Mouse (Mus musculus) neural tube, embryonic 15.5 days (tissue): ENCODE measurements around the gene Cyth1. TPM values are rescaled to one million over a fixed set of nuclear protein-coding genes. Genes with fewer than 3 reads are reported as not detected.
A peak's percentile ranks its signal among the peaks of the same experiment; 100 is the strongest.

ENCODE experiments used
- ATAC-seq: fragments of 200-750 bp; cut with Nextera tagmentation; 2 replicates; pipeline ENCODE4 v1.8.0; 2017; ENCODE audit warnings: mild to moderate bottlenecking, moderate TSS enrichment, moderate library complexity; ENCODE audit not compliant: low FRiP score
- H3K27ac ChIP-seq: fragments of 300-500 bp; sonication (generic); replicated peaks from 2 replicates; pipeline ENCODE4 v1.5.1; 2015; ENCODE audit warnings: mild to moderate bottlenecking, inconsistent platforms
- H3K27me3 ChIP-seq: fragments of 300-500 bp; sonication (generic); replicated peaks from 2 replicates; pipeline ENCODE4 v1.6.1; 2015; ENCODE audit warnings: inconsistent platforms
- H3K36me3 ChIP-seq: fragments of 300-500 bp; sonication (generic); 2 replicates; pipeline ENCODE4 v1.6.1; 2015; ENCODE audit warnings: inconsistent platforms
- H3K4me1 ChIP-seq: fragments of 300-500 bp; sonication (generic); 2 replicates; pipeline ENCODE4 v1.6.1; 2015; ENCODE audit warnings: inconsistent platforms
- H3K4me2 ChIP-seq: fragments of 300-500 bp; sonication (generic); 2 replicates; pipeline ENCODE4 v1.6.1; 2015; ENCODE audit warnings: inconsistent platforms, mild to moderate bottlenecking, moderate library complexity
- H3K4me3 ChIP-seq: fragments of 300-500 bp; sonication (generic); replicated peaks from 2 replicates; pipeline ENCODE4 v1.5.1; 2015; ENCODE audit warnings: mild to moderate bottlenecking, inconsistent platforms
- H3K9ac ChIP-seq: fragments of 300-500 bp; sonication (generic); replicated peaks from 2 replicates; pipeline ENCODE4 v1.6.1; 2015; ENCODE audit warnings: mild to moderate bottlenecking, inconsistent platforms
- H3K9me3 ChIP-seq: fragments of 300-500 bp; sonication (generic); replicated peaks from 2 replicates; pipeline ENCODE4 v1.6.1; 2016; ENCODE audit warnings: inconsistent platforms
- WGBS: fragments of 180-500 bp; shearing (Covaris S2); methylation state at CpG from one replicate; pipeline ENCODE4 v1.1.7; 2015; ENCODE audit warnings: mixed read lengths; 5-methylcytosine and 5-hydroxymethylcytosine counted together
- polyA plus RNA-seq: library from polyadenylated mRNA; unstranded; fragments of >200 nt; fragmentation: Nextera tagmentation; extraction: Ambion mirVana; gene quantifications from 2 replicates; pipeline ENCODE4 v1.2.1, GENCODE M21; 2015

Cyth1 gene
- 22.5 and 24.8 TPM in 2 replicates for polyA plus RNA-seq

DNA sequence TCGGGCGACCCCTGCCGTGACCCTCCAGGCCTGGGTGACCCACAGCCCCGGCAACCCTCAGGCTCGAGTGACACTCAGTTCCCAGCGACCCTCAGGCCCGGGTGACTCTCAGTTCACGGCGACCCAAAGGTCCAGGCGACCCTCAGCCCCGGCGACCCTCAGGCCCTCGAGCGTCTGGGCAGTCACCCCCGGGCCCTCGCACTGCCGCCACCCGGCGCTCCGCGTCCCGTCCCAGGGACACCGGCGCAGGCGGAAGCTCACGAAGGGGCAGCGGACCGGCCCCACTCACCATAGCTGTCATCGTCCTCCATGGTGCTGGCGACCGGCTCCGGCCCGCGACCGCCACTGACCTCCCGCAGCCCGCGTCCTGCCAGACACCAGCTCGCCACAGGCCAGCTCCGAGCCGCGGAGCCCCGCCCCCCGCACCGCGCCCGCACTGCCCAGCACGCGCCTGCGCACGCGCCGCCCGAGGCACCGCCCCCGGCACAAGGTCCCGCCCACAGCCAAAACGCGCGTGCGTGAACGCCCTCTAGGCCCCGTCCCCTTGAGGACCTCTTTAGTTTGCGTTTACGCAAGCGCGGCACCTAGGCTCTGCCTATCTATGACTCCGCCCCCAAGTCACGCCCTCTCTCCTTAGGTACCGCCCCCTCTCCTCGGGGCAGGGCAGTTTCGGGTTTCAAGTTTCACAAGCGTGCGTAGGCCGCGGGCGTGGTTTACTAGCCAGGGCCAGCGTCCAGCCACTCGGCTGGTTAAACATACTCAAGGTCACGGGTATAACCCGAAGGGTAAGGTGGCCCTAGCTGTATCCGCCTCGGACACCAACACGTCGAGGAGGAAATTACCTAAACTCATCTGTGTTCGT, at the start of gene Cyth1:
Gene Cyth1, minus strand, starts transcription at position 443 of the 862 bp plus-strand sequence.
- no peaks in the 10 kb centered on the region for H3K9me3 ChIP-seq
- H3K36me3 ChIP-seq = no peaks in the 10 kb centered on the region
- H3K9ac ChIP-seq = peak within 1 kb of the TSS; percentile 79
- no peaks in the 10 kb centered on the region for H3K27me3 ChIP-seq
- H3K4me3 ChIP-seq = peak within 1 kb of the TSS; percentile 85
- ATAC-seq = peak; percentile 95
- peak within 1 kb of the TSS; percentile 81 for H3K27ac ChIP-seq
- peaks cover 28% of the 10 kb centered on the region for H3K4me1 ChIP-seq
- under 1% methylated on average over 84 of the region's 86 CpGs for WGBS
- peak within 1 kb of the TSS; percentile 88 for H3K4me2 ChIP-seq

DNA sequence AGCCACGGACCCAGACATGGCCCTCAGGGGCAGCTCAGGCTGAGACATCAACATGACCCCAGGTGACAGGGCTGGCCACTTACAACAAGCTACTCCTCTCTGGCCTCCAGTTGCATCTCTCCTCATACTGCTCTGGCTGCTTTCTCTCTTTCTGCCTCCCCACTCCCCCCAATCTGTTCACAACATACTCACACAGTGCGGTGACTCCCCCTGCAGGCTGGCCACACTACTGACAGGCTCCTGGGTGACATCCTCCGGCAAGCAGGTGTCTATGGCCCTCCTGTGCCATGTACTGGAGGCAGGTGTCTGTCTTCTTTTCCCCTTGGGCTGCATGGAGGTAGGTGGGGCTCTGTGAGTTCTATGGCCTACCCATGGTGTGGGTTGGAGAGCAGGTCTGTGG, 49.6 kb upstream of the Cyth1 start:
- WGBS = 85% methylated on average over 3 of the region's 3 CpGs

DNA sequence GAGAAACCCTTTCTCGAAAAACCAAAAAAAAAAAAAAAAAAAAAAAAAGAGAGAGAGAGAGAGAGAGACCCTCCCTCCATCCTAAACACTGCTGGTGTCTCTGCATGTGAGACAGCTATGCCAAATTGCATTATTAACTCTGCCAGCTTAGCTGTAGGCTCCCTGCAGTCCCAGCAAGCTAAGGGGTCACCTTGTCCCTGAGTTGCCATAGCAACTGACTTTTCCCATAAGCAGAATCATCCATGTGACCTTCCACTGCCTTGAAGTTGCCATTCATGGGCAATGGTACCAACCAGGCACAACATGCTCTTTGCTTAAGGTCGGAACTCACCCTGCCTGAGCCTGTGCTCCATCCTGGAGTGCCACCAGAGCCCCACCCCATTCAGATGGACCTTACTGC, 46.6 kb upstream of the Cyth1 start:
- WGBS = 95% methylated on average over 2 of the region's 2 CpGs
- Histone ChIP-seq H3K4me3 (no peak overlapping the region), H3K36me3 (no peaks in the 10 kb centered on the region), H3K9me3 (no peaks in the 10 kb centered on the region), H3K4me1 (peaks cover 9% of the 10 kb centered on the region; the same call in 1 of the 2 replicates), H3K9ac (no peak overlapping the region), H3K4me2 (no peak overlapping the region), H3K27ac (no peak overlapping the region), H3K27me3 (no peaks in the 10 kb centered on the region)
- ATAC-seq = no peak

More for the DNA sequence above, 49.6 kb upstream of the Cyth1 start:
- H3K9me3 ChIP-seq = no peaks in the 10 kb centered on the region
- no peaks in the 10 kb centered on the region for H3K4me1 ChIP-seq
- ATAC-seq = no peak
- H3K4me3 ChIP-seq = no peak overlapping the region
- no peak overlapping the region for H3K4me2 ChIP-seq
- no peaks in the 10 kb centered on the region for H3K27me3 ChIP-seq
- H3K36me3 ChIP-seq = peaks cover 12% of the 10 kb centered on the region; the same call in 1 of the 2 replicates
- H3K9ac ChIP-seq = no peak overlapping the region
- H3K27ac ChIP-seq = no peak overlapping the region

DNA sequence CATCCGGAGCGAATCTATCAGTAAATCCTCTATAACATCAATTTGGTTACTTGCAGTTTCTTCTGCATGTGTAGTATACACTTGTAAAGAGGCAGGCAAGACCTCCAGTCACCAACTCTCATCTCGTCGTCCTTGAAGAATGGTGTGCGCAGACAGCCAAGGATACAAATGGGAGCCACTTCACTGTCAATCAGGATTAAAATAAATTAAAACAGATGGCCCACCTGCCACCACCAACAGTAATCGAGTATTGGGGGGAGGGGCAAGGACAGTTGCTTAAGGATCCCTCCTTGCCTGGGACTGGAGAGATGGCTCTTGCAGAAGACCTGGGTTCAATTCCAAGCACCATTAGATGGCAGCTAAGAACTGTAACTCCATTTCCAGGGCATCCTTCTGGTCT, 44.3 kb upstream of the Cyth1 start:
- H3K36me3 ChIP-seq = no peaks in the 10 kb centered on the region
- H3K4me1 ChIP-seq = peaks cover 25% of the 10 kb centered on the region
- no peaks in the 10 kb centered on the region for H3K9me3 ChIP-seq
- WGBS = 79% methylated on average over 6 of the region's 6 CpGs
- H3K4me3 ChIP-seq = no peak overlapping the region
- no peak for ATAC-seq
- no peak overlapping the region for H3K9ac ChIP-seq
- no peaks in the 10 kb centered on the region for H3K27me3 ChIP-seq
- H3K27ac ChIP-seq = no peak overlapping the region
- no peak overlapping the region for H3K4me2 ChIP-seq

DNA sequence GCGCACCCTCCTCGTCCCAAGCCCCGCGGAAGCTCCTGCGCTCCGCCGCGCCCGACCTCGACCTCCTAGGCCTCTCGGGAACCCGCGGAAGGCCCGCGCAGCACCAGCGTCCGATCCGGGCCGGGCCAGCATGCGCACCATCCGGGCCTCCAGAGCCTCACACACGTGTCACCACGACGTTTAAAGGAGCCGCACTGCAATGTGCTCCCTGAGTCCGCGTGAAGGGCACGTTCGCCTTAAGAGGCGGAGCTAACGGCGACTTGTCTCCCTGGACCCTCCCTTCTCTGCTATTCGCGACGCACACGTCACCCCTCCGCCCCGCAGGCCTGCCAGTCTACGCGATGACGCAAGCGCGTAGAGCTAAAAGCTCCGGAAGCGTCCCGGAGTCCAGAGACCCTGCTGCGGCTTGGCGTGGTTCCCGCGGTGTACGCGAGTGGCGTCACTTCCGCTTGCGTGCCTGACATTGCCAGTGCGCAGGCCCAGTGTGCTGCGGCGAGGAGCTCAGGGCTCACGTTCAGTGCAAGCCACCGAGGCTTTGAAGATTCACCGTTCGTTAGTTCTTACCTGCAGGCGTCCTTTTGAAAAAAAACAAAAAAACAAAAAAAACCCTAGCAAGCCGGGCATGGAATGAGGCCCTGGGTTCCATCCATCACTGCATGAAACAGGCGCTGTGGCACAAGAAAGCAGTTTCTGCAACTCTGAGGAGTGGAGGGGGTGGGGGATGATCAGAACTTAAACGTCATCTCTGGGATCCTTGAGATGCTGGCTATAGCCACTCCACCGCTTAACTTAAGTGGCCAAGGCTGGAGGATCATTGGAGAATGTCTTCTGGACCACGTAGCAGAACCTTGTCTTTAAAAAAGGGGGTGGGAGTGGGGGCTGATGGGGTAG, 41.9 kb upstream of the Cyth1 start, which contains the start of gene Usp36:
Gene Usp36, minus strand, starts transcription at position 246 of the 891 bp plus-strand sequence.
- 1% methylated on average over 68 of the region's 68 CpGs for WGBS
- ATAC-seq = peak; percentile 99
- H3K9me3 ChIP-seq = no peaks in the 10 kb centered on the region
- peak within 1 kb of the TSS; percentile 92 for H3K27ac ChIP-seq
- peak within 1 kb of the TSS; percentile 88 for H3K4me3 ChIP-seq
- peaks cover 27% of the 10 kb centered on the region for H3K4me1 ChIP-seq
- H3K4me2 ChIP-seq = peak within 1 kb of the TSS; percentile 91
- H3K36me3 ChIP-seq = peaks cover 18% of the 10 kb centered on the region
- no peaks in the 10 kb centered on the region for H3K27me3 ChIP-seq
- H3K9ac ChIP-seq = peak within 1 kb of the TSS; percentile 98

DNA sequence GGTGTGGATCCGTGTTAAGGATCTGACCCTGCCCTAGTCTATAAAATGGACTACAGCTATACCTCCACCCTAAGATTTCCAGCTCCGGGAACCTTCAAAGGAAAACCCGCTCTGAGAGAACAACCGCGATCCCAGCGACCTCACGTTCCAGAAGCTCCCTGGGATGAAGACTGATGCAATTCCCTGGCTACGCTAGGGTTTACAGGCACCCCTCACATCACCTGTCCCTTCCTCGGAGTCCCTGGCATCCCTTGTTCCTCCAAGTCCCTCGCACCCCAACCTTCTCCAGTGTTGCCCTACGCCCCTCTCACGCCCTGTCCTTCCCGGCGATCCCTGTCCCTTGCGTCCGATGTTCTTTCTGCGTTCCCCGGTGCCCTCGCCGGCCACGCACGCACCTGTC, 41.2 kb upstream of the Cyth1 start:
- Histone ChIP-seq H3K9me3 (no peaks in the 10 kb centered on the region), H3K27ac (peak overlapping the region; percentile 88), H3K36me3 (peaks cover 25% of the 10 kb centered on the region), H3K27me3 (no peaks in the 10 kb centered on the region), H3K9ac (peak overlapping the region; percentile 98), H3K4me3 (peak overlapping the region; percentile 88), H3K4me2 (peak overlapping the region; percentile 91), H3K4me1 (peaks cover 27% of the 10 kb centered on the region)
- 0% methylated on average over 22 of the region's 22 CpGs for WGBS
- ATAC-seq = peak; percentile 32

DNA sequence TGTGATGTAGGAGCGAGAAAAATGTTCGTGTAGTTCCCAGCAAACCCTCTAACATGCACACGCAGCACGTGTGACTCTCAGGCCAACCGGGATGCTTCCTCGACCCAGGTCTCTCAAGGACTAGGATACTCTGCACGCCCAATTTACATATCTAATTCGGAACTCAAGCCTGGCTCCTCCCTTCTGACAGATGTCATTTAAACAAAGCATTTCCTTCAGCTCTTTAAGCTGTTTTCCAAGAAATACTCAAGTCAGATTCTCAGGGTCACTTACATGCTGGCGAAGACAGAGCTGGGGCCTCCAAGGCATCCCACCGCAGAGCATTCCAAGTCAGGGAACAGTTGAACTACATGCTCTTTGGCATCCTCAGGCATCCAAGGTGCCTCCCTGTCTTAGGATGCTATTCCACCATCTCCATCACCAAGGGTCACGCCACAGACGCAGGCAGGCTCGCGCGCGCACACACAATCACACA, 40.7 kb upstream of the Cyth1 start:
- Histone ChIP-seq H3K4me2 (peak overlapping the region; percentile 91), H3K4me3 (peak overlapping the region; percentile 88), H3K27me3 (no peaks in the 10 kb centered on the region), H3K9me3 (no peaks in the 10 kb centered on the region), H3K4me1 (peaks cover 27% of the 10 kb centered on the region), H3K9ac (peak overlapping the region; percentile 98), H3K27ac (peak overlapping the region; percentile 88), H3K36me3 (peaks cover 30% of the 10 kb centered on the region)
- no peak for ATAC-seq
- WGBS = 1% methylated on average over 16 of the region's 16 CpGs

DNA sequence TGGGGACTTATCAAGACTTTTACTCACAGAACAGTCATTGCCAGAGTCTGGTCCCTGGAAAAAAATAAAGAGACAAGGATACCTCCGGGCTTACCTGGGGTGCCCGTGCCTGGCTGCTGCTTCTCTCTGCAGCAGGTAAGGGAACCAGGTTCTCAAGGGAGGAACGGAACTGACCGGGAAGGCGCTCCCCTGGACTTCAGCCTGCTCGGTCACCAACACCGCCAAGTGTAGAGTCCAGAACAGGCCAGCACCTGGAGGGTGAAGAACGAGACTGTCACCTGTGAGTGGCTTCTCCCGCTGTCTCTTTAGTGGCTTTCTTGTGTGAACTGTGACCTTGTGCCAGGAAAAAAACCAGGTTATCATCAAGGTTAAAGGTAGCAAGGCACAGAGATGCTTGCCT, 39.2 kb upstream of the Cyth1 start:
- H3K36me3 ChIP-seq = peaks cover 44% of the 10 kb centered on the region

DNA sequence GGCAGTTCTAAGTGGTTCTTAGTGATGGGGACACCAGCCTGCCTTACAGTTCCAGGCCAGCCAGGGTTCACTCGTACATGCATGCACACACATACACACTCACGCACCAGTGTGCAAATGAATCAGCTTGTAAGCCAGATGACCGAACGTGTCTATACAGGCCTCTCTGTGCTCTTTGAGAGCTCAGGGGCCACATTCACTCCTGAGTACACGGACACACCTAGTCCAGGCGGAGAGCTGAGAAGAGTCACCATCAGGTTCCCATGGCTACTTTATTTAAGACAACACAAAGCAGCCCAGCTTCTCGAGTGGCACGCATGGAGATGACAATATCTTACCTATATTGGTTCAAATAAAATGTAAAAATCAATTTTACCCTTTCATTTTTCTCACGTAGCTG, 38.0 kb upstream of the Cyth1 start:
- H3K4me2 ChIP-seq = no peak overlapping the region
- 94% methylated on average over 9 of the region's 9 CpGs for WGBS
- no peaks in the 10 kb centered on the region for H3K9me3 ChIP-seq
- H3K27ac ChIP-seq = no peak overlapping the region
- no peak overlapping the region for H3K9ac ChIP-seq
- peaks cover 55% of the 10 kb centered on the region for H3K36me3 ChIP-seq
- H3K27me3 ChIP-seq = no peaks in the 10 kb centered on the region
- H3K4me1 ChIP-seq = peaks cover 27% of the 10 kb centered on the region
- H3K4me3 ChIP-seq = no peak overlapping the region
- no peak for ATAC-seq

More for the DNA sequence above, 39.2 kb upstream of the Cyth1 start:
- no peaks in the 10 kb centered on the region for H3K27me3 ChIP-seq
- peaks cover 27% of the 10 kb centered on the region for H3K4me1 ChIP-seq
- H3K4me3 ChIP-seq = no peak overlapping the region
- H3K4me2 ChIP-seq = no peak overlapping the region
- no peak overlapping the region for H3K9ac ChIP-seq
- no peak overlapping the region for H3K27ac ChIP-seq
- 94% methylated on average over 9 of the region's 9 CpGs for WGBS
- no peaks in the 10 kb centered on the region for H3K9me3 ChIP-seq
- no peak for ATAC-seq

DNA sequence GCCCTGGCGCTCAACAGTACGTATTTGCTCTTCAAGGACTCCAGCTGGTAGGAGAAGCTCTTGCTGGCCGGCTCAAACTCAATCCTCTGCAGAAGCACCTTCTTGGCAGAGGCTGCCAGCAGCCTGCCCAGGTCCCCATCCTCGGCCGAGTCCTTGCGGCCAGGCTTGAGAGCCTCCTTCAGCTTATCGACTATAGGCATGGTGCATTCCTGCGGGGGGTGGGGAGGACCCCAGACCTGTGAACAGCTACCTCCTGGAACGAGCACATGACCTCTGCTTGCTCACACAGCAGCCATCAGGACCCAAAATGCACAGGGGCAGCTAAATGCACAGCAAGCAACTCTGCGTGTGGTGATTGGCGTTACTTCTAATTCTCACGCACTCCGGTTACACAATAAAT, 37.4 kb upstream of the Cyth1 start:
- Histone ChIP-seq H3K36me3 (peaks cover 60% of the 10 kb centered on the region), H3K9me3 (no peaks in the 10 kb centered on the region)
- WGBS = 93% methylated on average over 13 of the region's 13 CpGs

DNA sequence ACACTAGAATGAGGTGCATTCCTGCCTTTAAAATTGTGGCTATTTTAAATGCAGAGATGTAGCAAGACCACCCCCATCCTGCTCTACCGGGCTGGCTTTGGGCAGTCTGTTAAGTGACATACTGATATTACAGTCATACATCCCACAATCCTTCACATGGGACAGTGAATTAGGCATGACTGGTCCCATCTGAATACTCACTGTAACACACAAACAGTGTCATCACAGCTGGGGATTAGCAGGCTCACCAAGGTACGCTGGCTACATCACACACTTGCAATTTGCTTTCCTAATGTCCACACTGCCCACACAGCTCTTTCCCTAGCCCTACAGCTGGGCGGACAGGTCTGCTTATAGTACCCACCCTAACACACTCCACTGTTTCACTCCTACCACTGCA, 31.8 kb upstream of the Cyth1 start:
- peaks cover 97% of the 10 kb centered on the region for H3K36me3 ChIP-seq

More for the DNA sequence above, 37.4 kb upstream of the Cyth1 start:
- no peak for ATAC-seq
- Histone ChIP-seq H3K4me2 (no peak overlapping the region), H3K27me3 (no peaks in the 10 kb centered on the region), H3K4me1 (peaks cover 21% of the 10 kb centered on the region), H3K27ac (no peak overlapping the region), H3K4me3 (no peak overlapping the region), H3K9ac (no peak overlapping the region)

More for the DNA sequence above, 31.8 kb upstream of the Cyth1 start:
- Histone ChIP-seq H3K27ac (no peak overlapping the region), H3K9me3 (no peaks in the 10 kb centered on the region), H3K4me1 (no peaks in the 10 kb centered on the region), H3K4me3 (no peak overlapping the region), H3K9ac (no peak overlapping the region), H3K4me2 (no peak overlapping the region), H3K27me3 (no peaks in the 10 kb centered on the region)
- 92% methylated on average over 3 of the region's 3 CpGs for WGBS
- ATAC-seq = no peak
